Mouse (Mus musculus): Measurements from ENCODE around the gene Pdlim5. TPM values are rescaled to one million over a fixed set of nuclear protein-coding genes. Genes with fewer than 3 reads are reported as not detected.
A peak's percentile ranks its signal among the peaks of the same experiment; 100 is the strongest.

The Pdlim5 gene
- total RNA-seq, 2 experiments from 2014 or later: 58.1 to 75.7 TPM

- peak in 1 of 2 experiments; percentile 2 for DNase-seq
Observed at GRCm38 (mm10) chr3:142339440-142340251, 55.9 kb downstream of the Pdlim5 start.

- DNase-seq: no peak
Observed at GRCm38 (mm10) chr3:142338058-142338457, 57.4 kb downstream of the Pdlim5 start.

- DNase-seq: no peak
Observed at GRCm38 (mm10) chr3:142334496-142334895, 61.0 kb downstream of the Pdlim5 start.

GRCm38 (mm10) chr3:142333458-142333857 is 62.0 kb downstream of the Pdlim5 start:
- no peak for DNase-seq

GRCm38 (mm10) chr3:142332716-142333115 is 62.8 kb downstream of the Pdlim5 start:
- no peak for DNase-seq

GRCm38 (mm10) chr3:142331872-142332554 is 63.5 kb downstream of the Pdlim5 start:
- DNase-seq: no peak

GRCm38 (mm10) chr3:142330425-142330824 is 65.1 kb downstream of the Pdlim5 start:
- no peak for DNase-seq

- DNase-seq: no peak
Observed at GRCm38 (mm10) chr3:142323592-142323991, 71.9 kb downstream of the Pdlim5 start.

GRCm38 (mm10) chr3:142321930-142322329 is 73.6 kb downstream of the Pdlim5 start:
- peak; percentile 83 to 88 for DNase-seq

GRCm38 (mm10) chr3:142318147-142318546 is 77.3 kb downstream of the Pdlim5 start:
- DNase-seq: peak; percentile 58 to 59

GRCm38 (mm10) chr3:142316138-142316740 is 79.3 kb downstream of the Pdlim5 start:
- no peak for DNase-seq

GRCm38 (mm10) chr3:142311075-142311474 is 84.4 kb downstream of the Pdlim5 start:
- peak in 1 of 2 experiments; percentile 13 for DNase-seq

GRCm38 (mm10) chr3:142310446-142310845 is 85.0 kb downstream of the Pdlim5 start:
- peak in 1 of 2 experiments; percentile 2 for DNase-seq

GRCm38 (mm10) chr3:142295287-142295676 is 100.2 kb downstream of the Pdlim5 start:
- DNase-seq: no peak

GRCm38 (mm10) chr3:142294616-142295286 is 100.7 kb downstream of the Pdlim5 start:
- peak in 1 of 2 experiments; percentile 35 for DNase-seq

GRCm38 (mm10) chr3:142293561-142293960 is 101.9 kb downstream of the Pdlim5 start:
- DNase-seq: no peak

- peak; percentile 55 to 62 for DNase-seq
Observed at GRCm38 (mm10) chr3:142282706-142283105, 112.8 kb downstream of the Pdlim5 start.

- DNase-seq: no peak
Observed at GRCm38 (mm10) chr3:142281656-142282055, 113.8 kb downstream of the Pdlim5 start.

GRCm38 (mm10) chr3:142281093-142281445 is 114.4 kb downstream of the Pdlim5 start:
- DNase-seq: no peak

GRCm38 (mm10) chr3:142280366-142281092 is 115.0 kb downstream of the Pdlim5 start:
- DNase-seq: no peak

- DNase-seq: peak; percentile 15 to 16
Observed at GRCm38 (mm10) chr3:142279011-142279410, 116.5 kb downstream of the Pdlim5 start.

GRCm38 (mm10) chr3:142276506-142276905 is 119.0 kb downstream of the Pdlim5 start:
- no peak for DNase-seq
